Mouse (Mus musculus) forelimb bud, embryonic 11.5 days (tissue): ENCODE measurements at regions not wholly inside any gene's neighbourhood (a gene's known extent, or its start where the extent isn't known, plus 50 kb on each side); places are given as distances from the start of the nearest gene placed in this dataset.
"Not testable (repeated sequence)": the region's sequence is repeated elsewhere in the genome, so short reads cannot be mapped to it uniquely, and the experiment has no call there.

ENCODE experiments used
- DNase-seq: peaks from one replicate; pipeline ENCODE4 v3.0.0-alpha.2; 2012; ENCODE audit warnings: low read depth, low spot score

- not testable (repeated sequence) for DNase-seq
Observed at GRCm38 (mm10) chr3:121582711-121583110, 50.5 kb upstream of the Slc44a3 start.
